Mouse (Mus musculus) adrenal gland, postnatal 14 days (tissue): ENCODE data around the gene Rsu1. TPM values are rescaled to one million over a fixed set of nuclear protein-coding genes. Genes with fewer than 3 reads are reported as not detected.
A peak's percentile ranks its signal among the peaks of the same experiment; 100 is the strongest.

Experiments
- DNase-seq: peaks from one replicate; pipeline ENCODE4 v3.0.0; 2021; ENCODE audit warnings: mixed read lengths
- long read RNA-seq, 2 experiments: library from polyadenylated mRNA; stranded (forward); transcript quantifications; one replicate each; pipeline ENCODE4 v2.0.0; 2021
- total RNA-seq: library from RNA; stranded (reverse); gene quantifications from 2 replicates; pipeline ENCODE4 v1.2.3, GENCODE M21; 2021

Rsu1 gene
- 70.3 and 84.0 TPM in 2 replicates for total RNA-seq
- long read RNA-seq, experiment 1, transcript Rsu1-201 (9 exons, 1,546 nt), result major isoform, 131 of 137 reads
- long read RNA-seq, experiment 1, partial matches to known transcripts, result 1 of 137 reads
- long read RNA-seq, experiment 1, other reads (novel, unspliced or antisense), result 4 of 137 reads
- long read RNA-seq, experiment 2, transcript Rsu1-201 (9 exons, 1,546 nt), result major isoform, 103 of 112 reads
- long read RNA-seq, experiment 2, partial matches to known transcripts, result 3 of 112 reads
- long read RNA-seq, experiment 2, other reads (novel, unspliced or antisense), result 2 of 112 reads

DNA sequence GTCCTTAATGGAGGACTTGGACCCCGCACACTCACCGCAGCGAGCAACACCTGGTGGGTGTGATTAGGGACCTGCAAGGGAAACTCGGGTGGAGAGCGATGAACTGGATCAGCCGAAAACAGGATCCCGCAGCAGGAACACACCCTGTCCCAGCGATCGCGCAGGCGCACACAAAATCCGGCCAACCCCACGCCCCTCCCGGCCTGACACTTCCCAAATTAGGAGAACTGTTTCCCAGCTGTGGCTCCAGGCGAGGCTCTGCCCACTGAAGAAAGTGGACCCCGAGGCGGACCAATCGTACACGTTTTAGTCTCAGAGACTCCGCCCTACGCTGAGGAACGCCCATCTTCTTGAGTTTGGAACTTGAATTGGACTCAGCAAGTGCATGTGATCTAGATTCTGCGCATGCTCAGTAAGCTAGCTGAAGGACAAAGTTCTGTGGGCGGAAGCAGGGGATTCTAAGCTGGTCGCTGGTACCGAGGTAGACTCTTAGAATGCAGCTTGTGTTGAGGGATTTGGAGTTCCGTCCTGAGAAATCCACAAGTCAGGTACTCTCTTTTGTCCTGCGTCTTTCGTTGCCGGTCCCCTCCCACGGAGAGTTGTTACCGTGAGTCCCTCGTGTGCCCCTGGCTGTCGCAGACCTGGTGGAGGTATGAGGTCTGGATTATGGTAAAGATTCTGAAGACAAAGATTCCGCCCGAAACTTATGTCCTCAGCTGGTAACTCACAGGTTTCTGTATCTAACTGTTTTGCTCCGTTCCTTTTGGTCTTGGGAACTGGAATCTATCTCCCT lies at the start of gene Rsu1:
Rsu1 (minus strand) TSS at position 251 of the 793 bp plus-strand sequence.
- DNase-seq, result peak; percentile 96

DNA sequence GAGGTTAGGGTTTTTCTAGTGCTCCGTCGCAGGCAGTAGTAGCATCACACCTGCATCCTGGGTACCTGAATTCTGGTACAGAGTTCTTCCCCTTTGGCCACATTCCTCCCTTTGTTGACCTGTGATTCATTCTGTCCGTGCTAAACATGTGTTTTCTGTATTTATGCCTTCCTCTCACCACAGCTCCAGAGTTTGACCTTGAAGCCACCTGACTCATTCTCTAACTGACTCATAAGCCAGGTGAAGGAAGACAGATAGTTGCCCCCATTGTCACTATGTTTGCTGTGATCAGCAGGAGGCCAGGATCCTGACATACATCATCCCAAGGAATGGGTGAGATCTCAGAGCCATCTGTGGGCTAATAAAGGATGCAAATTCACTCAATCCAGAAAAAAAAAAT lies 32.2 kb upstream of the Rsu1 start:
- no peak for DNase-seq

- DNase-seq, result no peak
These were observed 27.8 kb upstream of the Rsu1 start for GRCm38 (mm10) chr2:13299031-13299430.

GRCm38 (mm10) chr2:13297733-13298132 lies 26.5 kb upstream of the Rsu1 start:
- DNase-seq, result no peak

- no peak for DNase-seq
These were observed 19.4 kb upstream of the Rsu1 start for GRCm38 (mm10) chr2:13290661-13291060.

GRCm38 (mm10) chr2:13290070-13290469 lies 18.9 kb upstream of the Rsu1 start:
- DNase-seq, result no peak

DNA sequence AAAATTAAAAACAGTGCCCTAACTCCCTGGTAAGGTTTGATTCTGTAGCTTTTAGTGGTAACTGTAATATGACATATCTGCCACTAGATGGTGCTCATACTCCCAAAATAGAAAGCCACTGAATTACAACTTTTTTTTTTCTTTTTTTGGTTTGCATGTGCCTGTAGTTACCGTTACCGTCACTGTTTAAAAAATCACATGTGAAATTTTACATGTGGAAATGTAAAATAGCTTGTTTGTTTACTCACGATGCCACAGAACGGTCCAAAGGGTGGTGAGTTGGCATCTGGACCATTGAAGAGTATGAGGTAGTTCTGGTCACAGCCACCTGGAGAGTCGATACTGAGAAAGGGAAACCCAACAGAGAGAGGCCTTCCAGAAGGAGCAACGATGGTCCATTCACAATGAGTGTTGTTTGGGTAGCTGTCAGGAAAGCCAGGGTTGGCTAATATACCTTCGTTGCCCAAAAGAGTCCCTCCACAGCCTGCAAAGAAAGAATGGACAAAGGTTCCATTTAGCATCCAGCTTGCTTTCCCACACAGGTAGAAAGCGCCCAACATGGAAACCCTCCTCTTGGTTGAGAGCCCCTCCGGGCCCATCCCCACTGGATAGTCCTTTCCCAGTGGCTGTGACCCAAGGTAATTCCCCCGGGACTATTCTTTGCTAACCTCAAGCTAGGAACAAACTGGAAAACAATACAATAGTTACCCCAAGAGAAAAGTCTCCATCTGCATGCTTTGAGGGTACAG lies 7.1 kb upstream of the Rsu1 start:
- no peak for DNase-seq

- peak; percentile 13 for DNase-seq
These were observed 4.7 kb upstream of the Rsu1 start for GRCm38 (mm10) chr2:13275874-13276273.

GRCm38 (mm10) chr2:13270736-13271135 lies 479 bp downstream of the Rsu1 start:
- DNase-seq, result no peak

GRCm38 (mm10) chr2:13268681-13269293 lies 2.4 kb downstream of the Rsu1 start:
- no peak for DNase-seq

DNA sequence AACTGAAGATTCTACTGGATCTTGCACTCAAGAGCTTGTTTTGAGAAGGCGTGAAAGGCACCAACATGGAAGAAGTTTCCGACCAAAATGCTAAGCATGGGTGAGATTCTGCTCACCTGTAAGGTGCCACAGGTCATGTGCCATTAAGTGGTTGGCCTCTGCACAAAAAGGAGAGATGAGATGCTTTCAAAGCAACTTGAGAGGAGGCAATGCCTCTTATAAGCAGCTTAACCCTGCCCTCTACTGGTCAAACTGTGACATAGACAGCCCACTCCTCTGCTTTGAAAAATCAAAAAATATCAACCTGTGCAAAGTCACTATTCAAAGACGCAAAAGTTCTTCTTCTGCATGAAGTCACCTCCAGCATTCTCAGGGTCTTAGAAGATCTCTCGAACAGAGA lies 6.3 kb downstream of the Rsu1 start:
- DNase-seq, result no peak

DNA sequence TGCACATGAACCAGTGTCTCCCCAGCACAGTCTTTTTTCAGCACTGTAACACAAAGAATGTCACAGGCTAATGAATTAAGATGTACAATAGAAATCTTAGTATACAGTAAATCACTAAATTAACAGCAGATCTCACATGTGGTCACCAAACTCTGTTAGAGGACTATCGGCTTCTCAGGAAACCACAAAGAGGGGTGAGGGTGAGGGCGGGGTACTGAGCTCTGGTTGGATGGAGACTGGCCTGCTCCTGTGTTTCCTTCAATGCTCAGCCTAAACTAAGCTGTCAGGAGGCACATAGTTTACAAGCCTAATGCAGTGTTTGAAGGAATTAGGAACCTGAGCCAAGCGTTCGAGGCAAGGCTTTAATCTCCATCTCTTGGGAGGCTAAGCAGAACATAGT lies 8.1 kb downstream of the Rsu1 start:
- no peak for DNase-seq

DNA sequence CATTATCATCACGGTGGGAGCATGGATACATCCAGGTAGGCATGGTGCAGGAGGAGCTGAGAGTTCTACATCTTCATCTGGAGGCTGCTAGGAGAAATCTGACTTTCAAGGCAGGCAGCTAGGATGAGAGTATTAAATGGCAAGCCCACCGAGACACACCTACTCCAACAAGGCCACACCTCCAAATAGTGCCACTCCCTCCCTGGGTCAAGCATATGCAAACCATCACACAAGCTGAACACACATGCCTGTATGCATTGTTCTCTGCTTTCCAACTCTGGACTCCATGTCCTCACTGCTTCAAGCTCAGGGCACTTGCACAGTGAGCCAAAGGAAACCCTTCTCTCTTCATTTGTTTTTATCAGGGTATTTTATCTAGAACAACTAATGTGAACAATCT lies 12.6 kb downstream of the Rsu1 start:
- no peak for DNase-seq

GRCm38 (mm10) chr2:13240711-13241110 lies 30.5 kb downstream of the Rsu1 start:
- DNase-seq, result no peak

- DNase-seq, result peak; percentile 74
These were observed 33.9 kb downstream of the Rsu1 start for GRCm38 (mm10) chr2:13237140-13237901.

GRCm38 (mm10) chr2:13235696-13236095 lies 35.5 kb downstream of the Rsu1 start:
- peak; percentile 68 for DNase-seq

DNA sequence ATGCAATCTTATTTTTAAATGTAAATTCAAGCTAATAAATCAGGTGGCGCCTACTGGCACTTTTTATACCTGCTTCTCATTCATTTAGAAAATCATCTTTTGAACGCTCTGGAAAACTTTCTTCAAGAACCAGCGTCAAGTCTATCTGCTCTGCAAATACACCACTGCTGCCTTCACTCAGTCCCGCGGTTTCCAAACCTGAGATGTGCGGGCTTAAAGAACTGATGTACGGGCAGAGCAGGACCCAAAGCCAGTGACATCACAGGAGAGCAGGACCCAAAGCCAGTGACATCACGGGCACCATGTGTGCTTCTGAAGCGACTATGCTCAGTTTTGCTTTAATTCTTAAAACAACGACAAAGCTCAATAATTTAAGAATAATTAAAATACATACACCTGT lies 36.4 kb downstream of the Rsu1 start:
- no peak for DNase-seq

- DNase-seq, result no peak
These were observed 37.3 kb downstream of the Rsu1 start for GRCm38 (mm10) chr2:13233902-13234301.

- DNase-seq, result no peak
These were observed 37.9 kb downstream of the Rsu1 start for GRCm38 (mm10) chr2:13233254-13233835.

GRCm38 (mm10) chr2:13232305-13232704 lies 38.9 kb downstream of the Rsu1 start:
- DNase-seq, result no peak

DNA sequence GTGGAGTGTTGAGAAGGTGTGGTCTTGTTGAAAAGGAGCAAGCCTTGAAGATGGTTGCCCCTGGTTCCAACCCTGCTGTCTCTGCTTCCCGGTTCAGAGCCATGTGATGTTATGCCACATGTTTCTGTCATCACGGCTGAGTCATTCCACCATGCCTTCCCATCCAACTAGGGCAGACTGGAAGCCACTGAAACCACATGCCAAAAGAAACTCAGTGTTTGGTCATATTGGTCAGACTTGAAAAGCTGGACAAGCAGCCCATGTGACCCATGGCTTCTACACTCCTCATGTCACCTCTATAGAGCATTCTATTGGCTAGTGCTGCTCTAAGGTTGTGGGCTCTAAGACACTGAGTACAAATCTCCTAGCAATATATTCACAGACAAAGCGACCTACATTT lies 41.5 kb downstream of the Rsu1 start:
- DNase-seq, result no peak
